Mouse (Mus musculus) common myeloid progenitor, adult 5-6 weeks (primary cell): ENCODE results near the gene Tnfrsf21. TPM values are rescaled to one million over a fixed set of nuclear protein-coding genes. Genes with fewer than 3 reads are reported as not detected.

ENCODE experiments used
- ATAC-seq: replicated peaks from 2 replicates; pipeline ENCODE4 v1.8.0; 2016; ENCODE audit warnings: low read depth, mild to moderate bottlenecking, moderate TSS enrichment, inconsistent platforms; ENCODE audit not compliant: poor library complexity, severe bottlenecking
- total RNA-seq: library from RNA; stranded (forward); fragments of 200-1000, 187-1606 nt; gene quantifications from 2 replicates; pipeline ENCODE4 v1.2.3, GENCODE M21; 2017

The Tnfrsf21 gene
- total RNA-seq, 1 experiment from 2014 or later: 39.2 TPM

- ATAC-seq: no peak
Observed at GRCm38 (mm10) chr17:43072787-43073148, 56.4 kb downstream of the Tnfrsf21 start.

- ATAC-seq: no peak
Observed at GRCm38 (mm10) chr17:43074391-43074790, 58.0 kb downstream of the Tnfrsf21 start.

- ATAC-seq: no peak
Observed at GRCm38 (mm10) chr17:43075100-43075499, 58.7 kb downstream of the Tnfrsf21 start.

- ATAC-seq: no peak
Observed at GRCm38 (mm10) chr17:43075937-43076336, 59.6 kb downstream of the Tnfrsf21 start.

GRCm38 (mm10) chr17:43076801-43077493 lies 60.6 kb downstream of the Tnfrsf21 start:
- peak; percentile 55; the same call in 1 of the 2 replicates for ATAC-seq

- 0 out of 2 replicates have a peak, but pooled peaks have one; percentile 24 for ATAC-seq
Observed at GRCm38 (mm10) chr17:43077540-43077939, 61.2 kb downstream of the Tnfrsf21 start.

- ATAC-seq: no peak
Observed at GRCm38 (mm10) chr17:43081225-43081624, 64.9 kb downstream of the Tnfrsf21 start.

GRCm38 (mm10) chr17:43089496-43089895 lies 73.1 kb downstream of the Tnfrsf21 start:
- no peak for ATAC-seq

GRCm38 (mm10) chr17:43090948-43091724 lies 74.8 kb downstream of the Tnfrsf21 start:
- ATAC-seq: no peak

- no peak for ATAC-seq
Observed at GRCm38 (mm10) chr17:43092280-43092995, 76.1 kb downstream of the Tnfrsf21 start.

- ATAC-seq: no peak
Observed at GRCm38 (mm10) chr17:43094285-43094684, 77.9 kb downstream of the Tnfrsf21 start.

GRCm38 (mm10) chr17:43097101-43097688 lies 80.8 kb downstream of the Tnfrsf21 start:
- ATAC-seq: no peak

GRCm38 (mm10) chr17:43106108-43106507 lies 89.8 kb downstream of the Tnfrsf21 start:
- ATAC-seq: no peak

GRCm38 (mm10) chr17:43107338-43107737 lies 91.0 kb downstream of the Tnfrsf21 start:
- no peak for ATAC-seq

GRCm38 (mm10) chr17:43109501-43109900 lies 93.1 kb downstream of the Tnfrsf21 start:
- no peak for ATAC-seq

GRCm38 (mm10) chr17:43110168-43110885 lies 94.0 kb downstream of the Tnfrsf21 start:
- ATAC-seq: no peak

GRCm38 (mm10) chr17:43113391-43113984 lies 97.1 kb downstream of the Tnfrsf21 start:
- no peak for ATAC-seq

- no peak for ATAC-seq
Observed at GRCm38 (mm10) chr17:43114086-43114581, 97.8 kb downstream of the Tnfrsf21 start.

- ATAC-seq: no peak
Observed at GRCm38 (mm10) chr17:43114926-43115325, 98.6 kb downstream of the Tnfrsf21 start.
